Mouse (Mus musculus): Measurements from ENCODE around the gene Shd.

DNA sequence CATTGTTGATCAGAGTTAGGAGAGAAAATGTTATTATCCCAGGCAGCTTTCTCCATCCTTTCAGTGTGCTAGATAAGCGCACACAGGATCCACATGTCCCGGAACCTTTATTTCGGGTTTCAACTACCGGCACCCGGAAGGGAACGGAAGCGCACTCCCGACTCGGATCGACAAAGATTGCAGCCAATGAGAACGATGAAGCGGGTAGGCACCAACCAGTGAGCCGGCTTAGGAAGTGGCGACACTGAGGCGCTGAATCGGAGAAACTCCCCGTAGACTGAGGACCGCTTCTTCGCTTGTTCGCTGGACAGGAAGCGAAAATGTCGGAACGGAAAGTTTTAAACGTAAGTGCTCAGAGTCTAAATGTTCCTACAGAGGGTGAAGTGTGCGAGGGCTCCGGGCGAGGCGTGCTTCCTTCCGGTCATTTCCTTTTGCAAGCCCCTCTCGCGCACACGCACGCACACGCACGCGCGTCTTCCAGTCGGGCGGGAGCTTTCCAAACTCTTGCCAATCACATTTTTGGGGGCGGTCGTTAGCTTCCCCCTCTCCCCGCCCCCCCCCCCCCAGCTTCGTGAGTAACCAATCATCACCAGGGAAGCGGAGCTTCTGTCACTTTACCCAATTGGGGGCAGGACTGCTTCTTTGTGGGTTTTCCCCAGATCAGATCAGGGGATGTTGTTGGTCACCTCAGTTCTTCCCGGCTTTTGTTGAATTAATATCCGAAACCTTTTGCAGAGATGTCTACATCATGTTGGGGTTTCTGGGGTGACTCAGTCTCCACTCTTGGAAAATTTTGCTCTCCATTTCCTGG, 11.1 kb upstream of the Shd start, which contains the start of gene Yju2:
- TF ChIP-seq CTCF (IDR thresholded peaks at IDR 0.05; ENCODE audit: low read depth) (no peak), EP300 (IDR thresholded peaks at IDR 0.05; ENCODE audit: low read depth) (peak; percentile 55; the same call in 1 of the 2 replicates)
